Mouse (Mus musculus): Measurements from ENCODE around the gene Baz1b.

Gene Baz1b

DNA sequence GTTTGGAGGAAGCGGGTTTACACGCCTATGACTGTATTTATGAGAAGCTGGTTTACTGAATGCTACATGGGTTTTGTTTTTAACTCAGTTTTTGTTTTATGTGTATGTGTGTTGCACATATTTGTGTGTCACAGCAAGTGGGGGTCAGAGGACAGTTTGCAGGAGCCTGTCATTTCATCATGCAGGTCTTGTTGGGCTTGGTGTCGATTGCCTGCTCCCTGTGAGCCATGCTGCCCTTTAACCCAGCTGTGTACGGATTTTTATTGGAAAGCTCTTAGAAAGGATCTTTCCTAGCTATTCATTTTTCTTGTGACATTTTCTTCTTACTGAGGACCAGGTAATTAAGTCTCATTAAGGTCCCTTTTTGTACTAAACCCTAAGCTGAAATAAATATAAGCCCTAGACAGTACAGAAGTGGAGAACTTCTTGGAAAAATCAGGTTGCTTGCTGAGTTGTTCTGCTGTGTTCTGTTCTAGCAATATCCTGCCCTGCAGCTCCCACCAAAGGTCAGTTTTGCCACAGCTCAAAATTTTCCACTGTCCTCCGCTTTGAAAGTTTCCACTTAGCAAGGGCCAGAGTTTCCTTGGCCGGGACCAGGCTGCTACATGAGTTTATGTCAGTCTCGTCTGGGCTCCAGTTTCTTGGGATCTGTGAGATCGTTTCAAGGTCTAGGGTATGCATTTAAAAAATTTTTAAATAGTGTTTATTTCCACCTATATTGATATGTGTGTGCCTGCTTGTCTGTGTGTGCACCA lies 46.3 kb downstream of the Baz1b start:
- no peak for DNase-seq (ENCODE audit: low spot score in 2 of 2)

DNA sequence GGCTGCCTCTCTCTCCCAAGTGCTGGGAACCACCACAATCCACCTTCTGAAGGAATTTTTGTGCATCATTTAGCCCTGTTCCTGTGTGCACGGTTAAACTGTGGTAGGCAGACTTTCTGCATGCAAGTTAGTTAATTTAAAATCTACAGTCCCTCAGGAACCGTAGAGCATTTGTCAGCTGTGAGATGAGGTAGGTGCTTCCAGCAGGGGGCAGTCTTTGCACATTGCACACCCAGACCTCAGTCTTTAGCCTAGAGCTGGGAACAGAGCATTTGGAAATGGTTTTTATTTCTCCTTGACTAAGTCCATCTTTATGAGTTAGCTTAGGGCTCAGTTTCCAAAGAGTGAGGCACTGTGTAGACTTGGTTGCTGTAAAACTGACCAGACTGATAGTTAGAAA lies 49.5 kb downstream of the Baz1b start:
- DNase-seq (ENCODE audit: low spot score in 2 of 2), result peak in 1 of 2 experiments; percentile 74

DNA sequence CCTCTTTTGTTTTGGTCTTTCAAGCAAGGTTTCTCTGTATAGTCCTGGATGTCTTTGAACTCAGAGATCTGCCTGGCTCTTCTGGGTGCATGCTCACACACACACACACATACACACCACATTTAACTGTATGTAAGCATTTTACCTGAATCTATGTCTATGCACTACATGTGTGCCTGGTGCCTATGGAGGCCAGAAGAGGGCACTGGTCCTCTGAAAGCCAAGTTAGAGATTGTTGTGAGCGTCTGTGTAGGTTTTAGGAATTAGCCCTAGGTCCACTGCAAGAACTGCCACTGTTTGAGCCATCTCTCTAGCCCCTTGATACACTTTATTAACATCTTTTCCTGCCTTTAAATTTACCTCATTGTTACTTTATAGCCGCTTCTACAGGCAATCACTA lies 51.8 kb downstream of the Baz1b start:
- no peak for DNase-seq (ENCODE audit: low spot score in 2 of 2)

DNA sequence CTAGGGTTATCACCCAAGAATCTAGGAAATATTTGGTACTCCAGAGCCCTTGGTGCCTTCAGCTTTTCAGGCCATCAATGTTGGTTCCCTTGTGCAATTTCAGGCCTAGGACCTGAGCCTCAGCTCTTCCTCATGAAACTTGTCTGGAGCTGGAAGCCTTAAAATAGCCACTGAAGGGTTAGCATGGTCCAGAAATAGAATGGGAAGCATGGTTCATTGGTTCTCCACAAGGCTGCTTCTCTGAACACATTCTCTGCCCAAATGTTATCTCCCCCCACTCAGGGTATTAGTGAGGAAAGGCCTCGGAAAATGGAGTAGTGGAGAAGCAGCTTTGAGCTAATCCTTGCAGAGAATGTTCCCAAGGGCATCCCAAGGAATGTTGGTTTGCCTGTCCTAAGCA lies 54.4 kb downstream of the Baz1b start:
- no peak for DNase-seq (ENCODE audit: low spot score in 2 of 2)

DNA sequence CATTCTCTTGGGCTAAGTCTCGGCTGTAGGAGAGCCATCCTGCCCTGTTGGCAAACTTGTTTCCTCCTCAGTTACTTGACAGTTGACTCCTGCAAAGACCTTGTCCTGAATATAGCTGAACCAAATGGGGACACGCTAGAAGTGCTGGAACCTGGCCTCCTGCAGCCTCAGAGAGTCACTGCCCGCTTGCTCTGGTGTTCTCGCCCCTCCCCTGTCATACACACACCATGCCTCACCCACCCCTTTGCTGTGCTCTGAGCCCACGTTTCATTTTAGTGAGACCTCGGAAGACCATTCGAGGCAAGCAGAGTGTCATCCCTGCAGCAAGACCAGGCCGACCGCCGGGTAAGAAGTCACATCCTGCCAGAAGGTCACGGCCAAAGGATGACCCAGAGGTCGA lies 55.1 kb downstream of the Baz1b start:
- no peak for DNase-seq (ENCODE audit: low spot score in 2 of 2)

DNA sequence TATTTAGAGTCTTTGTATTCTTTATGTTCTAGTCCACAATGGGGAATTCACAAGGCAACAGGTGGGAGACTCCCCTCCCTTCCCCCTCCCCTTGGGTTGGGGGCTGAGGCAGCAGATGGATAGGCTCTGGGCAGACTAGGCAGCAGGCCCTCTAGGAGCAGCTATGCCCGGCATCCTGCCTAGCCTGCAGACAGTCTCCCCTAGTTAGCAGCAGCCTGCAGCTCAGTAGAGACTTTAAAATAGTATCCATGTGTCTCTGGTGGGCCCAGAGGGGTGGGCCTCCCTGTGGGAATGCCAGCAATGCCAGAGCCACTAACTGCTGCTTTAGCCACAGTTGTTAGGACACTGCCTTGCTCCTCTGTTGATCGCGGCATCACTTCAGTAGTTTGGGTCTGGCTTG lies 55.5 kb downstream of the Baz1b start:
- no peak for DNase-seq (ENCODE audit: low spot score in 2 of 2)

DNA sequence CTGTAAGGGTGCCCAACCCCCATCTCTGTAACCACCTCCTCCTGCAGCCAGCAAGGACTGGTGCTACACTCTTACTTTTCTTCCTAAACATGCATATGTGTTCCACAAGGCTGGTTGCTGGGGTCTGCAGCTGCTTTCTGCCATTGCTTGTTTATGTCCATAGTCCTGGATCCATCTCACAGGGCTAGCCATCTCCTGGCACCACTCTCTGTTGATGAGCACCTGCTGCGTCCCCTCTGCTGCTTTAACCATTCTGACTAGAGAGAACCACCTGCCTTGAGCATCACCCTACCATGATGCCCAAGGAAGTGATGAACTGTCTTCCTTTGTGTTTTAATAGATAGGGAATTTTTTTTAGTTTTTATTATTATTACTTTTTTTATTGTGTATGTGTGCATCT lies 56.1 kb downstream of the Baz1b start:
- DNase-seq (ENCODE audit: low spot score in 2 of 2), result no peak

DNA sequence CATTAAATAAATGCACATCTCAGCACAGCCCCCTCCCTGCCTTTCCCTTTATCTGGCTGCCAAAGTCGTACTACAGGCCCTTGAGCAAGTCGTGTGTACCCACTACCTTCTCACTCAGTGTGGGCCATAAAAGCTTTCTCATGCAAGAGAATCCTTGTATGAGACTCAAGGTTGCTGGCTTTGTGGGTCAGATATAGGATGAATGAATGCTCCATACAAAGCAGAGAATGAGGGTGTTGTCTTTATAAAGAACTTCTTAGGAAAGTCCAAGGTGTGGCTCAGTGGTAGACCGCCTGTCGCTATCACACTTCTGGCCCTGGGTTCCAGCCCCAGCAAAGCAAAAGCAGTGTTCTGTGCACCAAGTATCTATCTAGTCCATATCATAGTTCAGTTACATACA lies 59.5 kb downstream of the Baz1b start:
- DNase-seq (ENCODE audit: low spot score in 2 of 2), result no peak

DNA sequence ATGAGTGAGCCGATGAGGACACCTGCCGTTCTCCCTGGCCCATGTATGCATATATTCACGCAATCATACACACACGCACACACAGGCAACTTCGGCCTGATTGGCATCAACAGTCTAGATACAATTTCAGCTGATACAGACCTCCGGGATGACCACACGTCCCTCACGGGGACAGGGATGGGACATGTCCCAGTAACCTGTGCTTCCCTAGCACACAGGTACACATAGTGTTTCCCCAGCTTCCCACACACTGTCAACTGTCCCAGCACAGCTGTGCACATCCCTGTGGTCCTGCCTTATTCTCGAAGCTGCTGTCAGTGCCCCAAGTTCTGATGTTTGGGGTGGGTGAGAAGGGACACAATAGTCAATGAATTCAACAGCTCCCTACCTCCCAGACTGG lies 60.3 kb downstream of the Baz1b start:
- DNase-seq (ENCODE audit: low spot score in 2 of 2), result no peak

DNA sequence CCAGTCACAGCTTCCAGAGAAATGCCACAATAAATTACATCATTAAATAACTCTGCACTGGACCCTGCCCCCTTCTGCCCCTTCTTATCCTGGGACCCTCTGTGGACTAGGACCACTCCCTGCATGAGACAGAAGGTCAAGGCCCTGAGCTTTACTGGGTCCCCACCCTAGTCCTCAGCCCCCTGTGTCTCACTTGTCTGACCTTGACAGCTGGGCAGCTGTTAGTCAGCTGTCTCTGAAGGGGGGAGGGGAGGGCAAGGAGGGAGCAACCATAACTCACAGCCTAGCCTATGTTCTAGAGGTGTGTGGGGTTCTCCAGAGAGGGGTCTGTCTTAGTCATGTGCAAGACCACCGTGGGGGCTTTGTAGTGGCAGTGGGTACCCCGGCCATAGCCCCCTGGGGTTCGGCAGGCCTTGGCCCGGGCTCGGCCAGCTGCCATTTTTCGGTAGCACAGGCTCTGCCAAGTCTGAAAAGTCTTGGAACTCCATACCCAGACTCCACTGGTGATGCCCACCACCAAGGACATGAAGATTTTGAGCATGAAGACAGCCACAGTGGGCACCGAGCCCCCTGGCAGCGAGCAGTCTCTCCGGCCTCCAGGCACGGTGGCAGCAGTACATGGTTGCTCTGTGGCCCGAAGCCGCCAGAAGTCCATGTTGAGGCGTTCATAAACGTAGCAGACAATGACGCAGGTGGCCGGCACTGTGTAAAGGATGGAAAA lies 62.1 kb downstream of the Baz1b start:
- no peak for DNase-seq (ENCODE audit: low spot score in 2 of 2)

DNA sequence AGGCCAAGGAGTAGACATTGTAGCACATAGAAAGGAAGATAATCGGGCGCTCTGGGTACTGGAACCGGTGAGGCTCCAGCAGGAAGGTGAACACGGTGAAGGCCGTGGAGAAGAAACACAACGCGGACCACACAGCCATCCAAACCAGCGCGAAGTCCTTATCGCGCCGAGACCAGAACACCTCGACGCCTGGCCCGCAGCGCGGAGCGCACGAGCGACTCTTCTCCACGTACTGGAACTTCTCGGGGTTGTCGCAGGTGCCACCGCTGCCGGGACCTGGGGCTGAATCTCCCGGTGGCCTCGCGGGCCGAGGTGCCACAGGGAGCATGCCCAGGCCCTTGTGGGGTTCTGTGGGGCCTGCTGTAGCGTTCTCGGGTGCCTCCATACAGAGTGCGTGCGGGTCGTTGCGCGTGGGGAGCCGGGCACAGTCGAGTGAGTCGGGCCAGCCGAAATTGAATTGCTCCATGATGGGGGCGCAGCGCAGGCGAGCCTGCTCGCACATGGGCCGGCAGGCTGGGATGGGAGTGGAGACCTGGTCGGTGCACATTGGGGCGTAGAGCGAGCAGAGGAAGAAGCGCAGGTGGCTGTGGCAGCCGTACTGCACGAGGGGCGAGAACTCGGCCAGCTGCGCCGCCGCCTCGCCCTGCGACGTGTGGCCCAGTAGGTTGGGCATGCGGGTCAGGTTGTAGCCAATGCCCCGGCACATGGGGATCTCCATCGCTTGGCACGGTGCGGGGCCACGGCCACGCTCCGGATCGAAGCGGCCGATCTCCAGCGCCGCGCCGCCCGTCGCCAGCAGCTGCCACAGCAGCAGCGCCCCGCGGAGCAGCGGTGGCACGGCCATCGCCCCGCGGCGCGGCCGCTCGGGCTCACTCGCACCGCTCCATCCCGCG lies 63.4 kb downstream of the Baz1b start:
- DNase-seq (ENCODE audit: low spot score in 2 of 2), result peak; percentile 26 to 45

DNA sequence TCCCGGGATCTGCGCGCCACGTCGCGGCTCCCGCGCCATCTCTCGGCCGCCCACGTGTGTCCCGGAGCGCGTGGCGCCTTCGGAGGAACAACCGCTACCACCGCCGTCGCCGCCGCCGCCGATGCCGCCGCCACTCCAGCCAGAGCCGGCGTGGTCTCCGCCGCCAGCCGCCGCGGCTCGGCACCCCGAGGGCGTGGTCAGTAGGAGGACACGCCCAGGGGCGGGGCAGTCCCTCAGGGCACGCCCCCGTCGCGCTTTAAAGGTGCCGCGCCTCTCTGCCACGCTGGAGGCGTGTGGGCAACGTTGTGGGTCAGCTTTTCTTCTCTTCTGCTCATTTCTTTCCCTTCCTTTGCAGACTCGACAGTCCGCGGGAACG lies 64.0 kb downstream of the Baz1b start, which contains the start of gene Fzd9:
Gene Fzd9 (minus strand): TSS at position 152 of the 376 bp plus-strand sequence.
- DNase-seq (ENCODE audit: low spot score in 2 of 2), result peak; percentile 80 to 88

DNA sequence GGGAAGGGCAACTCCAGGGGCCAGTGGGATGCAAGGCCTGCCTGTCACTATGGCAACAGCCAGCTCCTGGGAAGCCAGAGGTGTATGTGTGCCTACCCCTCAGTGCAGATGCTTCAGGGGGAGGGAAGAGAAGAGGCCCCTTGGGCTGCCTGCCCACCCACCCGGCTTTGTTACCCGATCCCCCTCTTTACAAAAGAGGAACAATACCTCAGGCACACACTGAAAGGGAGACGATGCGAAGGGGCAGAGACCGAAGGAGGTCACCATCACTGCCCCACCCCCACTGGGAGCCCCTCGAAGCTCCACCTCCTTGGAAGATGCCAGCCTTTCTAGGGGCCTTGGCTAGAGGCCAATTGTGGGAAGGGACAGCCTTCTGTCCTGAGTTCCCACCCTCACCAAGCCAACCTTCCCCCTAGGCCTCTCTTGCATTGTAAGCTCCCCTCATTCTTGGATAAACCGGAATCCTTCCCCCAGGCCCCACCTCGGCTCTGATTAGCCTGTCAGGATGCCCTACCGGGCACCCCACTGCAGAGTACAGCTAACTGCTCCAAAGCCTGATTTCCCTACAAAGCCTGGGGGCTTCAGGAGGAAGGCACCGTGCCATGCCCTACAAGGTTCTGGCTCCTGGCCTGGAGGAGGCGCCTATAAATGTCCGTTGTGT lies 66.8 kb downstream of the Baz1b start:
- DNase-seq (ENCODE audit: low spot score in 2 of 2), result no peak

DNA sequence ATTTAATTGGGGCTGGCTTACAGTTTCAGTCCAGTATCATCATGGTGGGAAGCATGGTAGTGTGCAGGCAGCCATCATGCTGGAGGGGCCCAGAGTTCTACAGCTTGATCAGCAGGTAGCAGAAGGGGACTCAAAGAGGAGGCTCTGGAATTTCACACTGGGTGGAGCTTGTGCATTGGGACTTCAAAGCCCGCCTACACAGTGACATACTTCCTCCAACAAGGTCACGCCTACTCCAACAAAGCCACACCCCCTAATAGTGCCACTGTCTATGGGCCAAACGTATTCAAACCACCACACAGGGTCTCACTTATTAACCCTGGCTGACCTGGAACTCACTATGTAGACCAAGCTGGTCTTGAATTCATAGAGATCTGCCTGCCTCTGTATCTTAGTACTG lies 69.1 kb downstream of the Baz1b start:
- no peak for DNase-seq (ENCODE audit: low spot score in 2 of 2)

DNA sequence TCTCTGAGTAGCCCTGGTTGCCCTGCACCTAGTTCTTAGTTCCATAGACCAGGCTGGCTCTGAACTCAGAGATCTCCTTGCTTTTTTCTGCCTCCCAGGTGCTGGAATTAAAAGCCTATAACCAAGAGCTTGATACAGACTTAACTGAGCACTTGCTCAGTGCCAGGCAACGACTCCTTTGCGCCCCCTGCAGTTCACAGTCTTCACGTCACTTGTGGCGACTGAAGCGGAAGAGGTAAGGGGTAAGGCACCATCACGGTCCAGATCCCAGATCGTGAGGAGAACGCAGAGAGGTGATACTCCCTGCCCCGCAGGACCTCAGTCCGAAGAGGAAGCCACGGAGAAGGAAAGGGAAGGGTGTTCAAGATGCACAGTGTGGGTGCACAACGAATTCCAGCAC lies 70.5 kb downstream of the Baz1b start:
- DNase-seq (ENCODE audit: low spot score in 2 of 2), result peak in 1 of 2 experiments; percentile 37

DNA sequence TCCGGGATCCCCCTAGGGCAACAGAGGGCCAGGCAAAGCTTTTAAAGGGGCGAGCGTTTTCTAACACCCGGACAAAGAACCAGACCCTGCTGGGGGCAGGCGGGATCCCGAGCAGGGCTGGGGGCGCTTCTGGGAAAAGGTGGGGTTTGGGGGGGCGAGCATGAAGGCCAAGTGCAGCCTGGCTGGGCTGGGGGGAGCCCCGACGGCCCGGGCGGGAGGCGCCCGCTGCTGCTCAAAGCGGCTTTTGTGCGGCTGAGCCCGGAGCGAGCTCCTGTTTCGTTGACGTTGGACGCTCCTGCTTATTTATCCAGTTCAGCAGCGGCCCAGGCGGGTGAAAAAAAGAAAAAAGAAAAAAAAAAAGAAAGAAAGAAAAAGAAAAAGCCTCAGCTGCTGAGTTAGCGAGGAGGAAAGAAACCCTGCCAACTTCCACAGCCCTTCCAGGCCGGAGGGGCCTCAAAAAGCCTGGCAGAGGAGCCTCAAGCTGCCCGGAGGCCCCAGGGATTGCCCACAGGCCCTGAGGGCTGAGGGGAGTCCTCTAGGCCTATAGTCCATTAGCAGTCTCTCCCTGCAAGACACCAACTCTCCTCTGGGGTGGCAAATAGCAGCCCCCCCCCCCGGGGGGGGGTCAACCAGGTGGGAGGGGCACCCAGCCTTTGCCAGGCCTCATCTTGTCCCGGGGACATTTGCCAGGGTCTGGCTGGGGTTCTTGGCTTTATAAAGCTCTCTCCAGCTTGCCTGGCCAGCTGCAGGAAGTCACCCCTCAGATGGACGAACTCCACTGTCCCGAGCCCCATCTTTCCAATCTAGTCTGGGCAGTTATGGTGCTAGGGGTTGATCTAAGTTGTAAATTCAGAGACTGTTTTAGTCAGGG lies 71.5 kb downstream of the Baz1b start:
- DNase-seq (ENCODE audit: low spot score in 2 of 2), result no peak

DNA sequence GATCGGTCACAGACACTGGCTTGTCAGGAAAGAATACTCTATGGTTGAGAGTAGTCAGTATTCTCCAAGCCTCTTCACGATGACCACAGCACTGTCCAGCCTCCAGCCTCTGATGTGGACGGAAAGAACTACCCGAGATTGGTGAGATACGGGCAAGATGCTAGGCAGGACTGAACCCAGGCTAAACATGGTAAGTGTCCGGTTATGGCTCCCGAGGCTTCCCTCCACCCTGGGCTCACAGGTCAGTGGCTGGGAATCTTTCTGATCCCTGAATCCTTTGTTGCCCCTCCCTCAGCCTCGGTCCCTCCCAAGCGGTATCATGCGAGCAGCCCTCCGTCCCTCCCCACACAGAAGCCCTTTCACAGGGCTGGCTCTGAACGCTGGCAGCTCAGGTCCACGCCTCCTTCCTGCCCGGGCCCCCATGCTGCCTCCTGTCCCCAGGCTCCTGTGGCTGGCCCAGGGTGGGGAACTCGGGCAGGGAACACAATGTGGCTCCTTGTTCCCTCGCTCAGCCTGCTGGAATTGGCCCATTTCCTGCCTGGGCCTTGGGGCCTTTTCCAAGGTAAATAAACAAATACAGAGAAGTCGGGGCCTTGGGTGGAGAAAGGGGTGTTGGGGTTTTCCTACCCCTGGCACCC lies 76.9 kb downstream of the Baz1b start:
- peak in 1 of 2 experiments; percentile 29 for DNase-seq (ENCODE audit: low spot score in 2 of 2)

DNA sequence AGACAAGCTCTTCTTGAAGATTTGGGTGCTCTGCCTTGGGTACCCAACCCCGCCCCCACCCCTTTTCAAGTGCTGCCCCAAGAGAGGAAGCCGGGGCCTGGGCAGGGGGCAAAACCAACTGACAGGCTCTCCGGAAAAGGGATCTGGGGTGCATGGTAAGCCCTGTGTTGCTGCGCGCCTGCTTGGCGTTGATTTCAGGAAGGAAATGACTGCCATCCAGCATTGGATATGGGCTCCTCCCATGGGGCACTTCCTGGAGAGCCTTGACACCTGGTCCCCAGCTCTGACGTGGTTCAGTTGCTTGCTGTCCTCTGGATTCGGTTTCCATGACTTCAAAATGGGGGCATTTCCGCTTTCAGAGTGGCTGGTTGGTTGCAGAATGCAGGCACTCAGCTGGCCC lies 77.5 kb downstream of the Baz1b start:
- DNase-seq (ENCODE audit: low spot score in 2 of 2), result peak in 1 of 2 experiments; percentile 24

DNA sequence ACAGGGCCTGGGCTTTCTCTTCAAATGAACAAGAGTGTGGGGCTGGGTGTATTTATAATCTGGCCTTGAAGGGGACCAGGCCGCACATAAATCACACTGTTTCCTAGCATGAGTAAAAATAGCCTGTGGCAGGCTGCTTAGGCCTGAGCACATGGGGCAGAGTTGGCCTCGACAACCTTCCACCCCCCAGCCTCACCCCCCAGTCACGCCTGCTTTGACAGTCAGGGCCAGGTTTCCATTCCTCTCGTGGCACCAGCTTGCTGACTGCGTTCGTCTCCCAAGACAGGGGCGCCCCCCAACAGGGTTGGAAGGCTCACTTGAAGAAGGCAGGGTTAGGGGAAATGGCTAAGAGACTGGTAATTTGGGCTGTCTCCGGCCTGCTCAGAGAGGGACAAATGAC lies 82.4 kb downstream of the Baz1b start:
- no peak for DNase-seq (ENCODE audit: low spot score in 2 of 2)

DNA sequence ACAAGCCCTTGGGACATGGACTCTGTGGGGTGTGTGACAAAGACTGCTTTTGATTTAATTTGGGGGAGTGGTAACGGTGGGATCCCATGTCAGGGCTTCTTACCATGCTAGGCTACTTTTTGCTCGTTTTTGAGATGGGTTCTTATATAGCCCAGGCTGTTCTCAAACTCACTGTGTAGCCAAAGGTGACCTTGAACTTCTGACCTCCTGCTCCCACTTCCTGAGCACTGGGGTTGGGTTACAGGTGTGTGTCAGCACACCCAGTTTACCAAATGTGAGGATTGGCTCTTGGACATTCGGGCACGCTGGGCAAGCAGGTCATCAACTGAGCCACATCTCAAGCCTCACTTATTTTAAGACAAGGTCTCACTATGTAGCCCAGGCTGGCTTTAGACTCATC lies 83.3 kb downstream of the Baz1b start:
- DNase-seq (ENCODE audit: low spot score in 2 of 2), result no peak

Measured in spleen, postnatal 10 days (tissue).